Mouse (Mus musculus): ENCODE results near the gene Cyp46a1.

The Cyp46a1 gene

GRCm38 (mm10) chr12:108333895-108334445 lies at the start of gene Cyp46a1:
Gene Cyp46a1 (plus strand): TSS chr12:108334381.
- no peak for DNase-seq (ENCODE audit: low read depth)

DNA sequence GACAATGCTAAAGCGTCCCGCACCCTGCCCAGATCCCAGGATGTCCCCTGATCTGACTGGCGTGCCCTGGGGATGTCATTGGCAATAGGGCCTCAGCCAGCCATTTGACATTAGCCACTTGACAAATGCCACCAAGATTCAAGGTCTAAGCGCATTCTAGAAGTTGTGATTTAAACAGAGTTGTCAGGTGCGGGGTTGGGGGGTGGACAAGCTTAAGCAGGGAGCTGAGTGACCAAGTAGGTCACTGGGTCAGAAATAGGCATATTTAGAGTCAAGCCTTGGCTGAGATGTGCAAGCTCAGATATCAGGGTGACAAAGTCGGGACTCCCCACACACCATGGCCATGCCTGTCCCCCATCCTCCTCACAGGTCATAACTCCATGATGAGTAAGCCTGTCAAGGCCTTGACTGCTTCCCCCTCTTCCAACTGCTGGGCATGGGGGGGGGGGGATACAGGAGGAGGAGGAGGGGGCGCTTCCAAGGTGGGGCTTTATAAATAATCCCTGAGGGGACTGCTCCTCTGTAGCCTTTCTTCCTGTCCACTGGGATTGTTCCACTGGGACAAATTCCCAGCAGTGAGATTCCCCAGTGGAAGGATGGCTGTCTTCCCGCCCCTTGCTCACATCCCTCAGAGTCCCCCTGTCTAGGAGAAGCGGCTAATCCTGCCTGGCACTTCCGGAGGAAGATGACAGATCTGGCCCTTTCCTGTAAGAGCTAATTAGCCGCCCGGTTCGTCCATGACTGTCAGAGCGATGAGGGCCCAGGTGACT lies 49.5 kb upstream of the Cyp46a1 start:
- DNase-seq (ENCODE audit: low read depth), result no peak

GRCm38 (mm10) chr12:108285225-108286011 lies 48.8 kb upstream of the Cyp46a1 start:
- DNase-seq (ENCODE audit: low read depth), result no peak

GRCm38 (mm10) chr12:108286381-108286780 lies 47.8 kb upstream of the Cyp46a1 start:
- DNase-seq (ENCODE audit: low read depth), result no peak

DNA sequence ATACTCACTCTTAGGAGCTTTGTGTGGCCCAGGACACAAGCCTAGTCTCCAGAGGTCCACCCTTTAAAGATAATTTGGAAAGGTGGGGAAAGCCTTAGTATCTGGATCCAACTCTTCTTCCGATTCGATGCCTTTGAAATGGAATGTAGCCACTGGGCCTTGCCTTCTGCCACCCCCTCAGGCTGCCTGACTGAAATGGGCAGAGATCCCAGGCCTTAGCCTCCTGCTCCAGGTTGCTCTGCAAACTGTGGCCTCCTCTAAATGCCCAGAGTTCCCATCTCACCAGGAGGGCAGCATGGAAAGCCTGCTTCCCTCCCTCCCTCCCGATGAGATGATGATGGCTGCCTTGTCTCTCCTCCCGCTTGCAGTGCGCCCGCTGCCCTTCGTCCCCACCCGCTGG lies 47.2 kb upstream of the Cyp46a1 start:
- DNase-seq (ENCODE audit: low read depth), result no peak

GRCm38 (mm10) chr12:108288127-108288880 lies 45.9 kb upstream of the Cyp46a1 start:
- no peak for DNase-seq (ENCODE audit: low read depth)

DNA sequence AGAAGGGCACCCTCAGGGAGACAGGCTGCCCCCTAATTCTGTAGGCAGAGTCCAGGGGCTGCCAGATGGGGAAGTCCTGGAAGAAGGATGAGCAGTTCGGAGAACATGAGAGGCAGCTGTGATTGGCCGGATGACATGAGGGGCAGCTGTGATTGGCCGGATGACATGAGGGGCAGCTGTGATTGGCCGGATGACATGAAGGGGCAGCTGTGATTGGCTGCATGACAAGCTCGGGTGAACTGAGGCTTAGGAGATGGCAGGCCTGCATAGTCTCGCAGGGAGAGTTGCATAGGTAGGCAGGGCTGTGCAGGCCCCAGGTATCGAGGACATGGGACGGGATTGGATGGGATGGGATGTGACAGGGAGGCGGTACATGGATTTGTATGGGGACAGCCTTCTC lies 41.8 kb upstream of the Cyp46a1 start:
- no peak for DNase-seq (ENCODE audit: low read depth)

DNA sequence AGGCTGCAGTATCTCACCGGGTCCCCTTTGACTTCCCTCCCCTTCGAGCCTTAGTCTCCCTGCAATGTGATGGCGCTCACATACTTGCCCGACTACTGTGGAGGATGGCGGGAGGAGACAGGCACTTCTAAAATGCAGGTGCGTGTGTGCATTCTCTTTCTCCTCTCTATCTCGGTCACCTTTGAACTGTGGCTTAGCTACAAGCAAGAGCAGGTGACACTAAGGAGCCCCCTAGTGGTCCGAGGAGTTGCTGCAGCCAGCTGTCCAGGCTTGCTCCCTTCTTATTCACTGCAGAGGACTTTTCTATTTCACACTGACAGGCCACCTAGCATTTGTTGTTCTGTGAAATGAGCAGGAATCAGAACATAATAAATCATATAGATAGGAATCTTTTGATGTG lies 41.2 kb upstream of the Cyp46a1 start:
- DNase-seq (ENCODE audit: low read depth), result peak; percentile 68

DNA sequence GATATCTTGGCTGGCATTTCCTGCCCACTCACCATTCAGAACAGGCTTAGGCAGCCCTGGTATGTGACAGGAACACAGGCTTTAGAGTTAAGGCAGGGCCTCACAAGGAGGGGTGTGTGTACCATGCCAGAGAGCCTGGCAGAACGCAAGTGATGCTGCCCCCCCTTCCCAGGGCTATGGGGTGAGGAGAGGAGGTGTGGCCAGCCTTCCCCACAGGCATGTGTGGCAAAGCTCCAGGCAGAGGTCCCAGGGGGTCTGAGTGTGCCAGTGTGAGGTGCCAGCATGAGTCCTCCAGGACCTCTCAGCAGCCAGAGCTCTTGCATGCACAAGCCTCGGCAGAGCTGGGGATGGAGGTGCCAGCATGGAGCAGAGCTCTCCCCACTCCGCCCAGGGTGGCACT lies 39.6 kb upstream of the Cyp46a1 start:
- no peak for DNase-seq (ENCODE audit: low read depth)

DNA sequence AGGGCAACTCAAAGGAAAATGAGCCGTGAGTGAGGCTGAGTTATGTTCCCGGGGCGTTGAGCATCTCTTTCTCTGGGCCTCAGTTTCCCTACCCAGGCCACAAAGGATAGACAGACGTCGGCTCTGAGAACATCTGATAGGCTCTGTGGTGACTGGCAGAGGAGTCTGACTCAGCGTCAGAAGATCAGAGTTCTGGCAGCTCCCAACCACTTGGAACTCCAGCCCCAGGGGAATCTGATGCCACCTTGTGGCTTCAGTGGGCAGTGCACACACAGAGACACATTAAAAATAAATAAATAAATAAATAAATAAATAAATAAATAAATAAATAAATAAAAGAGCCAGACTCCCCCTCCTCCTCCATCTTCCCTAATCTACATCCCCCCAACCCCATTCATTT lies 37.1 kb upstream of the Cyp46a1 start:
- peak; percentile 38 for DNase-seq (ENCODE audit: low read depth)

- no peak for DNase-seq (ENCODE audit: low read depth)
Observed at GRCm38 (mm10) chr12:108301006-108301405, 33.2 kb upstream of the Cyp46a1 start.

DNA sequence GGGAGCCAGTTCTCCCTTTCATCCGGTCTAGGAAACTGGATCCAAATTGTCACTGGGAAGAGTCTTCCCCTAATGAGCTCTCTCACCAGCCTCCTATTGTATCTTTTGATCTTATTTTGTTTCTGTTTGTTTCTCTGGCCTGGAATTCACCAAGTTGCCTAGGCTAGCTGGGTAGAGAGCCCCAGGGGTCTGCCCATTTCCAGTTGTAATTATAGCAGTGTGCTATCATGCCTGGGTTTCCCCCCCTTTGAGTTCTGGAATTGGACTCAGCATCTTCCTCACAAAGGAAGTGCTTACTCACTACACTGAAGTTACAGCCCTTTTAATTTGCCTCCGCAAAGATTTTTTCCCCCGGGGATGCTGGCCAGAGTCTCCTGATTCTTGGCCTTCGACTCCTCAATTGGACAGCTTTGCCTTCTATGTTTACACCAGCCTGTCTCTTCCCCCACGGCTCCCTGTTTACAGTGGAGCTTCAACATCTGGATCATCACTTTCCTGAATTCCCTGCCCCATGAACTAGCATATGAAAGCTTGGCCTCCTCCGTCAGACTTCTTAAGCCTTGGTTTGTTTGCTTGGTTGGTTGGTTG lies 30.3 kb upstream of the Cyp46a1 start:
- DNase-seq (ENCODE audit: low read depth), result no peak

- DNase-seq (ENCODE audit: low read depth), result no peak
Observed at GRCm38 (mm10) chr12:108305172-108305571, 29.0 kb upstream of the Cyp46a1 start.

- DNase-seq (ENCODE audit: low read depth), result no peak
Observed at GRCm38 (mm10) chr12:108305812-108306794, 28.1 kb upstream of the Cyp46a1 start, which contains the start of gene Hhipl1. Gene Hhipl1 (plus strand): TSS chr12:108306270.

GRCm38 (mm10) chr12:108307553-108307952 lies 26.6 kb upstream of the Cyp46a1 start:
- DNase-seq (ENCODE audit: low read depth), result peak; percentile 46

GRCm38 (mm10) chr12:108308363-108308856 lies 25.8 kb upstream of the Cyp46a1 start:
- DNase-seq (ENCODE audit: low read depth), result no peak

DNA sequence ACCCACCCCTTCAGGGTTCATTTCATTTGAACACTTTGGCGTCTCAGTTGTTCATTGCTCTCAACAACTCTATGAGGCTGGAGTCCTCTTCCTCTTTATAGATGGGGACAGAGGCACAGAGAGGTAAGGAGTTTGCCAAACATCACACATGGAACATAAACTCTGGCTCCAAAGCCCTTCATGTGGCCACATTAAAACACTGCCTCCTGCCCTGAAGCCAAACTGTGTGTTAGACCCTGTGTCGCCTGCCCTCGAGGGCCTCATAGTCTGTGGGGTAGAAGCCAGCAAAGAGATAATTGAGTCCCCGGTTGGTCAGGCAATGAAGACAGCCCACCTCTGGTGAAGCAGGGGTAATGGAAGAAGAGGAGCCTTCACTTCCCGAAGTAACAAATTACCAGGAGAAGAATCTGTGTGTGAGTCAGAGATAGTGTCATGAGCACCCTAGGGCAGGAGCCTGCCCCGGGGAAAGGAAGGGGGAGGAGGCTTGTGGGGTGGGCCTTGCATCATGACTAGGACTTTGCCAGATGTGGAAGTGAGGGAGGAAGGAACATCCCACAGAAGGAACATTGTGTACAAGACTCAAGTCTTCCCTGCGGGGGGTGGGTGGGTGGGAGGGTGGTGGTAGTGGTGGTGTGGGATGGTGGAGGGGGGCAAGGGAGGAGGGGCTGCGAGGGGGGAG lies 24.9 kb upstream of the Cyp46a1 start:
- peak; percentile 74 for DNase-seq (ENCODE audit: low read depth)

DNA sequence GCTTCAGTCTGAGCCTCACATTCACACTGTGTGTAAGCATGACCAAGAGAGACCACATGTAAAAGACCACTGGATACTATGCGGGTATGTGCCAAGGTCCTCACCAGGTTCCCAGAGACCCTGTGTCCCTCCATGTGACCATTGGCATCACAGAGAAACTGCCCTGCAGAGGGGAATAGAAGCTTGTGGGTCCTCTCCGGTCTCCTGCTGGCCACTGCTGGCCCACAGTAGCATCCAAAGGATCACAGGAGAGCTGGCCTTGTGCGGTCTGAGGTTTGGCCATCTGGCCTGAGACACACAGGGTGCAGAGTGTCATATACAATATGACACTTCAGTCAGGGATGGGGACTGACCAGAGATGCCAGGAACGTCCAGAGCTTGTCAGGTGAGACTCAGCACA lies 24.1 kb upstream of the Cyp46a1 start:
- no peak for DNase-seq (ENCODE audit: low read depth)

- no peak for DNase-seq (ENCODE audit: low read depth)
Observed at GRCm38 (mm10) chr12:108310456-108311027, 23.6 kb upstream of the Cyp46a1 start.

All from 416B (cell line).